9 mouse cellular contexts compared by ENCODE assay signal in the genomic region with DNA sequence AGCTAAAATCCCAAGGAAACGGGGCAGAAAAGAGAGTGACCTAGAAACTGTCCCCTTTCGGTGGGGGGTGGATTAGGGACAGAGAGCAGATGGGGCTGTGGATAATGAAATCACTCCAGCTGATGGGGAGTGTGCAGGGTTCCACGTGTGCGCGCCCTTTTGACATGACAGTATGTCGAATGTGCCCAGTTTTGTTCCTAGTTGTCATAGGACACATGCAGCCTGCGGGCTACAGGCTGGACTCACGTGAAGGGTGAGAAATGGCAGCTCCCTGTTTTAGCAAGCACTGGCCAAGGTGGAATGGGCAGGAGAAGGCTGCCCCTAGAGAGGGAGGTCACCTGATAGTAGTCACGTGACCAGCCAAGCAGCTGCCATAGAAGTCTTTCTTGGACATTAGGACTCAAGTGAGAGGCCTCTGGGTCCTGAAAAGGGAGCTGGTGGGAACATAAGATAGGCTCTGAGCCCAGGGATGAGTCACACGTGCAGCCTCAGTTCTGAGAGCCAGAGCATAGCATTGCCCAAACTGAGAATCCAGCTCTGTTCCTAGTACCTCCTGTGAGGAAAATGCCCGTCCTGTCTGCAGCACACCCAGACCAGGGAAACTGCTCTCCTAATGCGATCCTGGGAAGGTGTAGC.
DNase-seq lines count a peak whose midpoint lies in the region; ATAC-seq lines count a peak whose summit lies in the region.
"Had no signal": no experiment of that assay in that cellular context is flagged by ENCODE, and none has a peak within 500 bp of the region (broad histone marks: within the 10 kb centered on the region; RNA-seq: fewer than 3 reads in every experiment).

No protein-coding gene starts in this region.

- no peaks in the 10 kb centered on the region for H3K9me3 ChIP-seq in heart, embryonic 11.5 days (replicated peaks; ENCODE audit: control insufficient read depth, low read length)
- no peaks in the 10 kb centered on the region for H3K9me3 ChIP-seq in neural tube, embryonic 13.5 days
- H3K9me3 ChIP-seq in forebrain, embryonic 13.5 days (replicated peaks) = no peaks in the 10 kb centered on the region

- H3K4me3 ChIP-seq in heart, embryonic 11.5 days (ENCODE audit: low read depth, low read length) = no peak overlapping the region
- no peak overlapping the region for H3K4me3 ChIP-seq in neural tube, embryonic 13.5 days
- H3K4me3 ChIP-seq in forebrain, embryonic 13.5 days = no peak overlapping the region

- no peak overlapping the region for H3K9ac ChIP-seq in heart, embryonic 11.5 days (ENCODE audit: low read depth, low read length)
- no peak overlapping the region for H3K9ac ChIP-seq in neural tube, embryonic 13.5 days
- H3K9ac ChIP-seq in forebrain, embryonic 13.5 days = no peak overlapping the region
- H3K9ac ChIP-seq: liver, embryonic 14.5 days had no signal

- 51% methylated on average over 12 of the region's 12 CpGs for WGBS in heart, embryonic 11.5 days (ENCODE audit: insufficient replicate concordance)
- 68% methylated on average over 12 of the region's 12 CpGs for WGBS in neural tube, embryonic 13.5 days
- 68% methylated on average over 12 of the region's 12 CpGs for WGBS in forebrain, embryonic 13.5 days

- intact Hi-C loops in heart, postnatal 36 days (cut with DNase I) = no loop called here

- peaks cover 13% of the 10 kb centered on the region for H3K4me1 ChIP-seq in heart, embryonic 11.5 days (ENCODE audit: control insufficient read depth, insufficient read depth, low read length)
- H3K4me1 ChIP-seq in neural tube, embryonic 13.5 days (replicated peaks) = 0 out of 2 replicates have a peak, but pooled peaks cover 7% of the 10 kb centered on the region
- H3K4me1 ChIP-seq in forebrain, embryonic 13.5 days = no peaks in the 10 kb centered on the region

- H3K27ac ChIP-seq in heart, embryonic 11.5 days (ENCODE audit: low read depth, low read length) = no peak overlapping the region
- H3K27ac ChIP-seq in neural tube, embryonic 13.5 days (replicated peaks) = no peak overlapping the region
- no peak overlapping the region for H3K27ac ChIP-seq in forebrain, embryonic 13.5 days
- H3K27ac ChIP-seq: liver, embryonic 14.5 days had no signal

- no peaks in the 10 kb centered on the region for H3K36me3 ChIP-seq in heart, embryonic 11.5 days (ENCODE audit: control insufficient read depth, insufficient read depth, low read length)
- H3K36me3 ChIP-seq in neural tube, embryonic 13.5 days = no peaks in the 10 kb centered on the region
- H3K36me3 ChIP-seq in forebrain, embryonic 13.5 days (ENCODE audit: poor library complexity, severe bottlenecking) = no peaks in the 10 kb centered on the region

- H3K27me3 ChIP-seq in heart, embryonic 11.5 days (ENCODE audit: control insufficient read depth, insufficient read depth, low read length) = no peaks in the 10 kb centered on the region
- H3K27me3 ChIP-seq in neural tube, embryonic 13.5 days = no peaks in the 10 kb centered on the region
- H3K27me3 ChIP-seq in forebrain, embryonic 13.5 days = no peaks in the 10 kb centered on the region

- DNase-seq in heart, adult 11 months = peak; percentile 95
- peak; percentile 73 for DNase-seq in 416B (ENCODE audit: low read depth)
- DNase-seq in cerebellum, adult 11-12 months = peak; percentile 52
- DNase-seq in heart, postnatal 36 days = peak; percentile 43 to 44
- no peak for DNase-seq in spleen, postnatal 10 days (ENCODE audit: low spot score in 2 of 2)

- no peak; the same call in 1 of the 2 replicates for ATAC-seq in heart, embryonic 11.5 days (replicated peaks; ENCODE audit: insufficient number of reproducible peaks, low FRiP score, low TSS enrichment)
- 0 out of 2 replicates have a peak, but pooled peaks have one; percentile 12 for ATAC-seq in neural tube, embryonic 13.5 days (ENCODE audit: low read depth)
- no peak for ATAC-seq in forebrain, embryonic 13.5 days

- no peak overlapping the region for H3K4me2 ChIP-seq in heart, embryonic 11.5 days
- H3K4me2 ChIP-seq in neural tube, embryonic 13.5 days = no peak overlapping the region
- H3K4me2 ChIP-seq in forebrain, embryonic 13.5 days = no peak overlapping the region

Comparison
In these comparisons a context has a peak if more than half of its experiments do, and no peak if none do; other contexts are left out.
1. DNase-seq: peak in heart, adult 11 months (single experiment), 416B (single experiment), cerebellum, adult 11-12 months (single experiment) and heart, postnatal 36 days (2 of 2); none in spleen, postnatal 10 days (0 of 2).